Mouse (Mus musculus): ENCODE results near the gene Ubl3. TPM values are rescaled to one million over a fixed set of nuclear protein-coding genes. Genes with fewer than 3 reads are reported as not detected.
A peak's percentile ranks its signal among the peaks of the same experiment; 100 is the strongest.

The Ubl3 gene
- 155 and 157 TPM in 2 replicates for total RNA-seq (2014; rRNA removed)
- polyA plus RNA-seq (2015; fragmentation: Nextera tagmentation; extraction: Ambion mirVana): 108 and 115 TPM in 2 replicates

- WGBS: under 1% methylated on average over 93 of the region's 95 CpGs
- TF ChIP-seq CTCF (IDR thresholded peaks at IDR 0.05; ENCODE audit: low read depth): peak; percentile 52
- DNase-seq (ENCODE audit: low spot score): peak; percentile 98
These were observed at the start of gene Ubl3 for GRCm38 (mm10) chr5:148552187-148553071. Gene Ubl3 (minus strand): TSS chr5:148552789.

GRCm38 (mm10) chr5:148598376-148598775 lies 45.8 kb upstream of the Ubl3 start:
- no peak for TF ChIP-seq CTCF (IDR thresholded peaks at IDR 0.05; ENCODE audit: low read depth)
- Histone ChIP-seq H3K4me3 (ENCODE audit: low read length) (no peak overlapping the region), H3K9me3 (ENCODE audit: low read length) (peaks cover 3% of the 10 kb centered on the region; the same call in 1 of the 2 replicates), H3K4me2 (ENCODE audit: low read depth, low read length) (no peak overlapping the region), H3K27ac (no peak overlapping the region), H3K4me1 (ENCODE audit: insufficient read depth, low read length) (no peaks in the 10 kb centered on the region), H3K27me3 (ENCODE audit: insufficient read depth, low read length) (no peaks in the 10 kb centered on the region), H3K36me3 (ENCODE audit: insufficient read depth, low read length) (no peaks in the 10 kb centered on the region), H3K9ac (replicated peaks; ENCODE audit: low read length) (no peak overlapping the region)
- WGBS: 47% methylated on average over 9 of the region's 9 CpGs
- DNase-seq (ENCODE audit: low spot score) (no peak), ATAC-seq (no peak)

More at GRCm38 (mm10) chr5:148552187-148553071, at the start of gene Ubl3:
- Histone ChIP-seq H3K36me3 (ENCODE audit: insufficient read depth, low read length) (no peaks in the 10 kb centered on the region), H3K27ac (peak within 1 kb of the TSS; percentile 96), H3K9ac (replicated peaks; ENCODE audit: low read length) (peak within 1 kb of the TSS; percentile 71), H3K4me2 (ENCODE audit: low read depth, low read length) (peak within 1 kb of the TSS; percentile 89), H3K4me1 (ENCODE audit: insufficient read depth, low read length) (peaks cover 12% of the 10 kb centered on the region), H3K4me3 (ENCODE audit: low read length) (peak within 1 kb of the TSS; percentile 65), H3K27me3 (ENCODE audit: insufficient read depth, low read length) (no peaks in the 10 kb centered on the region), H3K9me3 (ENCODE audit: low read length) (no peaks in the 10 kb centered on the region)
- ATAC-seq: peak; percentile 95

- Histone ChIP-seq H3K4me2 (ENCODE audit: low read depth, low read length) (no peak overlapping the region), H3K4me1 (ENCODE audit: insufficient read depth, low read length) (no peaks in the 10 kb centered on the region), H3K27me3 (ENCODE audit: insufficient read depth, low read length) (no peaks in the 10 kb centered on the region), H3K27ac (no peak overlapping the region), H3K36me3 (ENCODE audit: insufficient read depth, low read length) (no peaks in the 10 kb centered on the region), H3K9ac (replicated peaks; ENCODE audit: low read length) (no peak overlapping the region), H3K4me3 (ENCODE audit: low read length) (no peak overlapping the region), H3K9me3 (ENCODE audit: low read length) (no peaks in the 10 kb centered on the region)
- no peak for ATAC-seq
- no peak for TF ChIP-seq CTCF (IDR thresholded peaks at IDR 0.05; ENCODE audit: low read depth)
- whole genome bisulfite sequencing: 92% methylated on average over 15 of the region's 15 CpGs
- no peak for DNase-seq (ENCODE audit: low spot score)
These were observed 43.6 kb upstream of the Ubl3 start for GRCm38 (mm10) chr5:148596086-148596753.

DNA sequence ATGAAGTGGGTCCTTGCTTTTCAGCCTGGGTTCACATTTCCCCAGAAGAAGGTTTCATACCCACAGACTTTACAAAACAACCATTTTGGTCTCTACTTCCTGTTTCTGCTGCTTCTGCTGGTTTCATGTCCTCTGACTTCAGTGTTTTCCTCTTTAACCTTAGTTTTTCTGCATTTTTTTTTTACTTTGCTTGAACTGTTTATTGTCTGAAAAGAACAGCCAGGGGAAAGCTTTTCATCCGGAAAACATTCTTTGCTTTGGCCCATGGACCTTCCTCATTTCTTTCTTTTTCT lies 42.8 kb upstream of the Ubl3 start:
- no peak for TF ChIP-seq CTCF (IDR thresholded peaks at IDR 0.05; ENCODE audit: low read depth)
- Histone ChIP-seq H3K9ac (replicated peaks; ENCODE audit: low read length) (no peak overlapping the region), H3K36me3 (ENCODE audit: insufficient read depth, low read length) (no peaks in the 10 kb centered on the region), H3K27me3 (ENCODE audit: insufficient read depth, low read length) (no peaks in the 10 kb centered on the region), H3K4me2 (ENCODE audit: low read depth, low read length) (no peak overlapping the region), H3K4me3 (ENCODE audit: low read length) (no peak overlapping the region), H3K9me3 (ENCODE audit: low read length) (no peaks in the 10 kb centered on the region), H3K27ac (no peak overlapping the region), H3K4me1 (ENCODE audit: insufficient read depth, low read length) (no peaks in the 10 kb centered on the region)
- DNase-seq (ENCODE audit: low spot score): no peak
- WGBS: 80% methylated on average over 1 of the region's 1 CpGs
- ATAC-seq: no peak

DNA sequence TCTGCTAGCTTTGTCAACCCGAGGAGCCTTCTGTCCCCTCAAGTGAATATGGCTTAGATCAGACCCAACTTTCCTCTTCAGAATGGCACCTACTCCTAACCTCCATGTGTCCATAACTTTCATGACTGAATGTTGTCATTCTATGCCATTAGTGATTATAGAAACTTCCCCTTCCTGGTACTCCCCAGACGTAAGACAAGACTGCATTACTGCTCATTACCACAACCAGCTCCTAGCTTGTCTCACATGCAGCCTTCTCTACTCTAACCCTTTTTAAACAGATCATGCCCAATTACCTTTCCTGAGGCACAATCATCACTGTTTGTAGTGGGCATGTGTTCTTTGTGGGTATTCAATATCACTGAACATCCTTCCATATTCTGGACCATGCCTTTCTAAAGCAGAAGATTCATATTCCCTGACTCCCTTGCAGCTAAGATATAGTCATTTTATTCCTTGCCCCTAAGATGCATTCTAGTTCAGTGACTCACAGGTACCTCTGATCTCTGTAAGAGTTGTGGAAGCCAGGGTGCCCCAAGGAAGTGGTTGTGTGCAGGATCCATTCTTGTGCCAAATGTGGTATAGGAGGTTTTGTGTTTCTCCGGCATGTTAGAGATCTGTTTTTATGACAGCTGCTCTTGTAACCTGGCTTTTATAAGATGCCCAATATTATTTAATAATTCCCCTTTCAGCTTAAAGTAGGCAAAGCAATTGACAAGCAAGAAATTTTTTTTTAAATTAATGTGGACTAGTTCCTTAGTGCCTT lies 42.3 kb upstream of the Ubl3 start:
- H3K9ac ChIP-seq (replicated peaks; ENCODE audit: low read length): no peak overlapping the region
- TF ChIP-seq CTCF (IDR thresholded peaks at IDR 0.05; ENCODE audit: low read depth): no peak
- H3K4me1 ChIP-seq (ENCODE audit: insufficient read depth, low read length): no peaks in the 10 kb centered on the region
- H3K27ac ChIP-seq: no peak overlapping the region
- H3K4me3 ChIP-seq (ENCODE audit: low read length): no peak overlapping the region
- DNase-seq (ENCODE audit: low spot score) (no peak), ATAC-seq (no peak)
- H3K9me3 ChIP-seq (ENCODE audit: low read length): no peaks in the 10 kb centered on the region
- 91% methylated on average over 3 of the region's 3 CpGs for WGBS
- H3K36me3 ChIP-seq (ENCODE audit: insufficient read depth, low read length): no peaks in the 10 kb centered on the region
- H3K27me3 ChIP-seq (ENCODE audit: insufficient read depth, low read length): no peaks in the 10 kb centered on the region
- no peak overlapping the region for H3K4me2 ChIP-seq (ENCODE audit: low read depth, low read length)

GRCm38 (mm10) chr5:148593607-148594006 lies 41.0 kb upstream of the Ubl3 start:
- Histone ChIP-seq H3K4me2 (ENCODE audit: low read depth, low read length) (no peak overlapping the region), H3K9me3 (ENCODE audit: low read length) (no peaks in the 10 kb centered on the region), H3K36me3 (ENCODE audit: insufficient read depth, low read length) (no peaks in the 10 kb centered on the region), H3K27ac (no peak overlapping the region), H3K9ac (replicated peaks; ENCODE audit: low read length) (no peak overlapping the region), H3K27me3 (ENCODE audit: insufficient read depth, low read length) (no peaks in the 10 kb centered on the region), H3K4me1 (ENCODE audit: insufficient read depth, low read length) (no peaks in the 10 kb centered on the region), H3K4me3 (ENCODE audit: low read length) (no peak overlapping the region)
- WGBS: 42% methylated on average over 4 of the region's 4 CpGs
- TF ChIP-seq CTCF (IDR thresholded peaks at IDR 0.05; ENCODE audit: low read depth): no peak
- ATAC-seq (no peak), DNase-seq (ENCODE audit: low spot score) (no peak)

All from hindbrain, postnatal 0 days (tissue).